Mouse (Mus musculus): ENCODE measurements around the gene Sh3d21. TPM values are rescaled to one million over a fixed set of nuclear protein-coding genes. Genes with fewer than 3 reads are reported as not detected.
"Not testable (repeated sequence)": the region's sequence is repeated elsewhere in the genome, so short reads cannot be mapped to it uniquely, and the experiment has no call there.

Gene Sh3d21
- 1 to 10 TPM; 2.7 to 5.0 (median 4.3) TPM for total RNA-seq (2022)

GRCm38 (mm10) chr4:126163067-126163659 lies at the start of gene Sh3d21:
TSS of gene Sh3d21 (minus strand) at chr4:126163491.
- DNase-seq = no peak

GRCm38 (mm10) chr4:126207081-126207480 lies 43.8 kb upstream of the Sh3d21 start:
- peak; percentile 63 for DNase-seq

GRCm38 (mm10) chr4:126205386-126205785 lies 42.1 kb upstream of the Sh3d21 start:
- DNase-seq = no peak

- DNase-seq = no peak
These were observed 41.5 kb upstream of the Sh3d21 start for GRCm38 (mm10) chr4:126204661-126205230.

GRCm38 (mm10) chr4:126204016-126204415 lies 40.7 kb upstream of the Sh3d21 start:
- no peak for DNase-seq

GRCm38 (mm10) chr4:126203336-126203895 lies 40.1 kb upstream of the Sh3d21 start:
- DNase-seq = no peak

GRCm38 (mm10) chr4:126202303-126203181 lies 39.3 kb upstream of the Sh3d21 start, which contains the start of gene Thrap3:
TSS of gene Thrap3 (minus strand) at chr4:126202760.
- peak; percentile 99 for DNase-seq

- no peak for DNase-seq
These were observed 38.4 kb upstream of the Sh3d21 start for GRCm38 (mm10) chr4:126201514-126202302.

- DNase-seq = no peak
These were observed 37.4 kb upstream of the Sh3d21 start for GRCm38 (mm10) chr4:126200656-126201055.

GRCm38 (mm10) chr4:126200036-126200435 lies 36.7 kb upstream of the Sh3d21 start:
- DNase-seq = no peak

GRCm38 (mm10) chr4:126199556-126199955 lies 36.3 kb upstream of the Sh3d21 start:
- DNase-seq = no peak

- DNase-seq = no peak
These were observed 34.2 kb upstream of the Sh3d21 start for GRCm38 (mm10) chr4:126197485-126197884.

GRCm38 (mm10) chr4:126194916-126195315 lies 31.6 kb upstream of the Sh3d21 start:
- no peak for DNase-seq

- no peak for DNase-seq
These were observed 30.9 kb upstream of the Sh3d21 start for GRCm38 (mm10) chr4:126194216-126194615.

GRCm38 (mm10) chr4:126190636-126191035 lies 27.3 kb upstream of the Sh3d21 start:
- DNase-seq = no peak

- no peak for DNase-seq
These were observed 23.8 kb upstream of the Sh3d21 start for GRCm38 (mm10) chr4:126187096-126187495.

- DNase-seq = no peak
These were observed 19.7 kb upstream of the Sh3d21 start for GRCm38 (mm10) chr4:126183034-126183433.

GRCm38 (mm10) chr4:126181170-126181957 lies 18.1 kb upstream of the Sh3d21 start:
- DNase-seq = no peak

GRCm38 (mm10) chr4:126175980-126176379 lies 12.7 kb upstream of the Sh3d21 start:
- not testable (repeated sequence) for DNase-seq

- no peak for DNase-seq
These were observed 10.5 kb upstream of the Sh3d21 start for GRCm38 (mm10) chr4:126173800-126174199.

- DNase-seq = not testable (repeated sequence)
These were observed 7.4 kb upstream of the Sh3d21 start for GRCm38 (mm10) chr4:126170737-126171136.
